Comparison of ENCODE assay signal across 25 mouse cellular contexts in the genomic region with DNA sequence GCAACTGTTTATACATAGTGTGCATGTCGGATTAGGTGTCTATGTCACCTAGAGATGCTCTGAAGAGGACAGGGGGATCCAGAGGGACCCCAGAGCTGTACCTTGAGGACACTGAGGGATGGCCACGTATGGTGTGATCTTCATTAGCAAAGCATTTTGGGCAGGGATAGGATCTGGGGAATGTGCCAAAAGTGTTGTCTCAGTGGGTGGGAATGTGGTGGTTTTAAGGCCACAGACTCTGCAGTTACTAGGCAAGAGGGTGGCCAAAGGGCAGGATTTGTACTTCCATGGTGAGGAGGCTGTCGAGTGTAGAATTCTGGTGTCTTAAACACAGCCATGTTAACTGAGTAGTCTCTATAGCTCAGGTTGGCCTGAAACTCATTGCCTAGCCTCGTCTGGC. TPM values are rescaled to one million over a fixed set of nuclear protein-coding genes. Genes with fewer than 3 reads are reported as not detected.
A peak's percentile ranks its signal among the peaks of the same experiment; 100 is the strongest.
DNase-seq lines count a peak whose midpoint lies in the region; TF ChIP-seq lines count a peak whose summit lies in the region.
"Had no signal": no experiment of that assay in that cellular context is flagged by ENCODE, and none has a peak within 500 bp of the region (broad histone marks: within the 10 kb centered on the region; RNA-seq: fewer than 3 reads in every experiment).

No protein-coding gene starts in this region.

- no peak for TF ChIP-seq CTCF in embryonic fibroblast, embryonic 13.5 days (IDR thresholded peaks at IDR 0.05; ENCODE audit: borderline replicate concordance, insufficient read depth, low read length)

- H3K27ac ChIP-seq in embryonic fibroblast, embryonic 13.5 days (ENCODE audit: insufficient read depth, low read length) = peak overlapping the region; percentile 41
- H3K27ac ChIP-seq: embryonic facial prominence, embryonic 12.5 days; embryonic facial prominence, embryonic 15.5 days; forebrain, embryonic 12.5 days; forebrain, embryonic 15.5 days; hindbrain, embryonic 12.5 days; hindbrain, embryonic 15.5 days had no signal

- peak; percentile 61 for DNase-seq in lung, postnatal 10 days
- no peak for DNase-seq in lung, postnatal 36 days
- DNase-seq in Muller cell, postnatal 12 days (ENCODE audit: inconsistent ontology term) = peak; percentile 87
- DNase-seq in layer of hippocampus, adult 11-12 months (ENCODE audit: low spot score) = no peak
- no peak for DNase-seq in thymus, postnatal 14 days
- no peak for DNase-seq in embryo, embryonic 11 days
- DNase-seq: adrenal gland, adult 8-10 months; adrenal gland, postnatal 25 days; cerebellum, adult 18-20 months; cerebellum, adult 9-10 months; cerebellum, postnatal 14 days; gastrocnemius, postnatal 14 days; heart, adult 11 months had no signal

- no peak overlapping the region for H3K4me3 ChIP-seq in embryonic fibroblast, embryonic 13.5 days (ENCODE audit: insufficient read depth, low read length)
- H3K4me3 ChIP-seq: embryonic facial prominence, embryonic 12.5 days; embryonic facial prominence, embryonic 15.5 days; erythroblast, embryonic 14.5 days; forebrain, embryonic 12.5 days; forebrain, embryonic 15.5 days; hindbrain, embryonic 12.5 days; hindbrain, embryonic 15.5 days had no signal

- peaks cover 48% of the 10 kb centered on the region for H3K4me1 ChIP-seq in embryonic fibroblast, embryonic 13.5 days (ENCODE audit: control insufficient read depth, insufficient read depth, low read length)

- no peak for TF ChIP-seq POLR2A in embryonic fibroblast, embryonic 13.5 days (IDR thresholded peaks at IDR 0.05; ENCODE audit: low read depth, low read length)

RNA-seq across cellular contexts. Expression of gene Sh3pxd2b, which starts 11.9 kb away (rescaled TPM):
- 53.6 and 58.8 TPM in 2 replicates for polyA plus RNA-seq in embryonic fibroblast, embryonic 13.5 days (2011; ENCODE audit: insufficient read length, low read depth, missing spikeins)
- polyA plus RNA-seq: G1E had no signal

RNA-seq across cellular contexts. Expression of gene Hbq1a, which starts 59.7 kb away (rescaled TPM):
- polyA plus RNA-seq in embryonic fibroblast, embryonic 13.5 days (2011; ENCODE audit: insufficient read length, low read depth, missing spikeins) = not detected in 2 replicates
- polyA plus RNA-seq: embryonic facial prominence, embryonic 12.5 days; G1E; heart, postnatal 0 days; intestine, embryonic 14.5 days; Patski had no signal

Comparison
In these comparisons a context has a peak if more than half of its experiments do, and no peak if none do; other contexts are left out.
1. DNase-seq: peak in lung, postnatal 10 days (single experiment) and Muller cell, postnatal 12 days (single experiment); none in lung, postnatal 36 days (single experiment), layer of hippocampus, adult 11-12 months (single experiment), thymus, postnatal 14 days (single experiment) and embryo, embryonic 11 days (single experiment).